Mouse (Mus musculus): ENCODE results near the gene Insig1.

DNA sequence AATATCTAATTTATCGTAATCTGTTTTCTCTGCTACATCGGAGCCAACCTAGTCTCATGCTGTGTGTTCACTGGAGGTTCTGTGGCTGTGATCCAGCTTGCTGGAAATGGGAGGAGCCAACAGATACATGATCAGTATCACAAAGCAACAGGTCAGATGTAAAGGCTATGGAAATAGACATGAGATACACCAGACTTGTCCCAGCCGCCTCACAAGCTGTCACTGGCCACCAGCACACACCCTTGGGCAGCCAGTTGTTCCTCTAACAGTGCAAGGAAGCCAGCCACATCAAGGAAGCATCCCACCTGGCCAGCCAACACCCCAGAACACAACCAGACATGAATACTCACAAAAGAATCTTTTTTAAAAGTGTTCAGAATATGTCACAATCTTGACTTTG, 23.2 kb downstream of the Insig1 start:
- TF ChIP-seq CTCF (IDR thresholded peaks at IDR 0.05; ENCODE audit: extremely low read depth, insufficient read length, insufficient replicate concordance, low read depth, low read length) (no peak), POLR2A (IDR thresholded peaks at IDR 0.05; ENCODE audit: low read depth, low read length) (no peak)
